Mouse (Mus musculus): ENCODE data around the gene Ptprr. TPM values are rescaled to one million over a fixed set of nuclear protein-coding genes. Genes with fewer than 3 reads are reported as not detected.
A peak's percentile ranks its signal among the peaks of the same experiment; 100 is the strongest.

Ptprr gene
- polyA plus RNA-seq, 1 experiment from 2014 or later, result 0.92 TPM

DNA sequence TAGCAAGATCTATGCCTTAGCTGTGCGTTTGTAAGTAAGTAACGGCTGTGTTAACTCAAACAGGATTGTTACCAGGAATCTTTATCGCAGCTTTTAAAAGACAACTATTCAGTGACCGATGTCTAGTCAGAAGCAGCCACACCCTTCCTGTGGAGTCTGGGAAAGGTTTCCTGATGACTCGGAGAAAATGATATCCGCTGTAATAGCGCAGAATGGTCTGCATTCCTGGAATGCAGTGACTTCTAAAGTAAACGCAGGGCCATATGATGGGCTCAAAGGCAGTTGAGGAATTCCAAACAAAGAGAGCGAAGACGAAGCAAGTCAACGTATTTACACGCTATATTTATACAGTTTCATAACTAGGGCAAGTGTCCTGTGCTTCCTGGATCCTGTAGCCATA, 279.8 kb downstream of the Ptprr start:
- WGBS, result 77% methylated on average over 12 of the region's 12 CpGs
- ATAC-seq (ENCODE audit: insufficient number of reproducible peaks, insufficient read depth, low FRiP score, low TSS enrichment, low read depth), result no peak
- peaks cover 10% of the 10 kb centered on the region for H3K4me1 ChIP-seq (replicated peaks)

DNA sequence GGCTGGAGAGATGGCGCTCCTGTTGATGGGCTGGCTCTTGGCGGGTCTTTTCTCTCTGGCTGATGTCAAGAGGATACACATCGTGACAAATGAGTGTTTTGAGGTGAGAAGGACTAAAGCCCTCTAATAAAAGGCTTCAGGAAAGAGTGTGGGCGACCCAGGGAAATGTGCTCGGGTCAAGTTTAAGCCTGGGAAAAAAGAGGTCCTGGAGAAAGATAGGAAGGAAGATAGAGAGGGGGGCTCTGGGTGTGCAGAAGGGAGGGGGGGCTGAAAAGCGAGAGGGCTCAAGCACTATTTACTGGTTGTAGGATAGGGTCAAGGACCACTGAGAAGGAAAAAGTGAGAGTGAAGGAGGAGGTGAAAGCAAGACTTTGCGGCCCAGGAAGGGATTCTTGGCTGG, 282.8 kb downstream of the Ptprr start:
- Histone ChIP-seq H3K4me3 (replicated peaks) (peak overlapping the region; percentile 53), H3K27ac (no peak overlapping the region), H3K4me2 (peak overlapping the region; percentile 95), H3K4me1 (replicated peaks) (peaks cover 10% of the 10 kb centered on the region), H3K9me3 (no peaks in the 10 kb centered on the region), H3K27me3 (peaks cover 43% of the 10 kb centered on the region), H3K9ac (replicated peaks) (peak overlapping the region; percentile 63), H3K36me3 (no peaks in the 10 kb centered on the region)
- 9% methylated on average over 7 of the region's 7 CpGs for WGBS
- ATAC-seq (ENCODE audit: insufficient number of reproducible peaks, insufficient read depth, low FRiP score, low TSS enrichment, low read depth), result no peak

More for the DNA sequence above, 279.8 kb downstream of the Ptprr start:
- no peak overlapping the region for H3K27ac ChIP-seq
- H3K27me3 ChIP-seq, result peaks cover 35% of the 10 kb centered on the region
- no peak overlapping the region for H3K4me2 ChIP-seq
- no peaks in the 10 kb centered on the region for H3K9me3 ChIP-seq
- H3K4me3 ChIP-seq (replicated peaks), result no peak overlapping the region
- no peak overlapping the region for H3K9ac ChIP-seq (replicated peaks)
- H3K36me3 ChIP-seq, result no peaks in the 10 kb centered on the region

DNA sequence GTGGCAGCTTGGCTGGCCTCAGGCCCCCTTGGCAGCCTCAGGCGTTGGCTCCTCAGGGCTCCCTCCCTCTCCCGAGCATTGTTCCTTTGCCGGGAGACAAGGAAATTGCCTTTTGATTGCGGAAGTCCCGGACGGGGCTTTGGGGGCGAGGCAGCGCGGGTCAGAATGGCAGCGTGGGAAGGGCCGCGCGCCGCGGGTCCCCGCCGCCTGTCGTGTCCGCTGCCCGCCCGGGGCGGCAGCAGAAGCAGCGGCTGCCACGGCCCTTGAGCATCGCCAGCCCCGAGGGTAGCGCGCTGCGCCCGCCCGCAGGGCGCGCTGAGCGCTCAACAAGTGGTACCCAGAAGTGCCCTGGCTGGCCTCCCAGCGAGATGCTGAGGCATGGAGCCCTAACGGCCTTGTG, 283.2 kb downstream of the Ptprr start:
- peak overlapping the region; percentile 63 for H3K9ac ChIP-seq (replicated peaks)
- H3K36me3 ChIP-seq, result no peaks in the 10 kb centered on the region
- no peak for ATAC-seq (ENCODE audit: insufficient number of reproducible peaks, insufficient read depth, low FRiP score, low TSS enrichment, low read depth)
- peak overlapping the region; percentile 95 for H3K4me2 ChIP-seq
- H3K4me3 ChIP-seq (replicated peaks), result peak overlapping the region; percentile 53
- H3K9me3 ChIP-seq, result no peaks in the 10 kb centered on the region
- WGBS, result under 1% methylated on average over 34 of the region's 36 CpGs
- no peak overlapping the region for H3K27ac ChIP-seq
- peaks cover 43% of the 10 kb centered on the region for H3K27me3 ChIP-seq
- peaks cover 10% of the 10 kb centered on the region for H3K4me1 ChIP-seq (replicated peaks)

DNA sequence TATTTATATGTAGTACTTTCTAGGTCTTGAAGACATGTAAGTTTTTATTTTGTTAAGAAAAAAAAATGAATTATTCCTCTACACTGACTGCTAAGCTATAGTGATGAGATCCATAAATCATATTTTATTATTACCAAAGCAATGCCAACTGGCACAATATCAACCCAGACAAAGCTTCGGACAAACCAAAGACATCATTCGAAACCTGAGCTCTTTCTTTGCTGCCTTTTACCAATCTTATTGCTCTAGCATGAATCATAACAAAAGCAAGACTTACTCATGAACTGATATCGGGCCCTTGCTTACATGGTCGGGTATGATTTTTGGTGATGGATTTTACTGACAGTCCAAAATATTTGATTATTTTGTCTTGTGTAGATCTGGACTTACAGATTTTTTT, 286.3 kb downstream of the Ptprr start:
- Histone ChIP-seq H3K9me3 (no peaks in the 10 kb centered on the region), H3K4me3 (replicated peaks) (no peak overlapping the region)

DNA sequence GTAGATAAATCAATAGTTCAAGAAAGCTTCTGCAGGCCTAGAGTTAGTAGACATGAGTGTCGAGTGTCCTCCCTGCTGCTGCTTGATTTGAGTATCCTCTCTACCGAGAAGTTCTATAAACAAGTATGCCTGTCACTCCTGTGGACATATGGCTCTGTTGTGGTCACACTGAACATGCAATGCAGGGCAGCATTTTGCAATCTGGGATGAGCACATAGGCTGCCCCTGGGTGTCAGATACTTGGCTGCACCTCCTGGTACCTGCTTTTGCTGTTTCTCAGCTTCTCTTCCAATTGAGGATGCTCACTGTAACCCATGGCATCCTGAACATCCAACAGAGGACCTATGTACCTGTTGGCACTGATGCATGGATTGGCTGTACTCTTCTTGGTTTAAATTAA, 291.4 kb downstream of the Ptprr start:
- Histone ChIP-seq H3K36me3 (no peaks in the 10 kb centered on the region), H3K9me3 (no peaks in the 10 kb centered on the region), H3K4me3 (replicated peaks) (no peak overlapping the region), H3K4me2 (no peak overlapping the region), H3K9ac (replicated peaks) (no peak overlapping the region), H3K27ac (no peak overlapping the region), H3K27me3 (no peaks in the 10 kb centered on the region), H3K4me1 (replicated peaks) (no peaks in the 10 kb centered on the region)
- no peak for ATAC-seq (ENCODE audit: insufficient number of reproducible peaks, insufficient read depth, low FRiP score, low TSS enrichment, low read depth)
- 78% methylated on average over 2 of the region's 2 CpGs for WGBS

More for the DNA sequence above, 286.3 kb downstream of the Ptprr start:
- Histone ChIP-seq H3K27ac (no peak overlapping the region), H3K9ac (replicated peaks) (no peak overlapping the region), H3K27me3 (peaks cover 36% of the 10 kb centered on the region), H3K4me1 (replicated peaks) (peaks cover 10% of the 10 kb centered on the region), H3K4me2 (no peak overlapping the region), H3K36me3 (no peaks in the 10 kb centered on the region)
- ATAC-seq (ENCODE audit: insufficient number of reproducible peaks, insufficient read depth, low FRiP score, low TSS enrichment, low read depth), result no peak
- 89% methylated on average over 4 of the region's 4 CpGs for WGBS

DNA sequence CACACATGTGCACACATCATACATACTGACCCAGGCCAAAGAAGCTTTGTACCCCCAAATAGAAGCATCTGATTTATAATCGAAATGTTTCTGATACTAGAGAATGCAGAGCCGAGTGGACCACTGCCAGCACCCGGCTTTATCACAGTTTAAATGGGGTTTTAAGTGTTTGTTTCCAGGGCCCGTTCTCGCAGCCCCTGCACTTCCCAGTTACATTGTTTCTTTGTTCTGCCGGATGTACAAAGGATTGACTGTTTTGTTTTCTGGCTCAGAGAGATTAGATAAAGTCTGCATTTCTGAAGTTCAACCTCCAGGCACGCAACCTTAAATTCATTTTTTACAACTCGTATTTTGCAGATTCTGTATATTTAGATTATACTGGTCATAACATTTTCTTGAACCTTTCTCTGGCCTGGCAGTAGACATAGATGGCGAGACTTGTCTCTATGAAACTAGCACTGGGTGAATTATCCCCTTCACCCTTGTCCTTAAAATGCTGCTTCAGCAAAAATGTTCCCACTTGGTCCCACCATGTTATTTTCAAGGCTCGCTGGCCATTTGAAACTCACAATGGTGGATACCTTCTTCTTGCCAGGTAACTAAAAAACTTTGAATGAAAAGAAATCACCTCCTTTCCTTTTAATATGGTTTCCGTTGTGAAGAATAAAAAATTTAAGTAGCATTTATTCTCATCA, 292.6 kb downstream of the Ptprr start:
- H3K27ac ChIP-seq, result no peak overlapping the region
- H3K4me2 ChIP-seq, result no peak overlapping the region
- H3K9ac ChIP-seq (replicated peaks), result no peak overlapping the region
- H3K4me1 ChIP-seq (replicated peaks), result no peaks in the 10 kb centered on the region
- WGBS, result 74% methylated on average over 11 of the region's 11 CpGs
- no peaks in the 10 kb centered on the region for H3K27me3 ChIP-seq
- H3K36me3 ChIP-seq, result no peaks in the 10 kb centered on the region
- ATAC-seq (ENCODE audit: insufficient number of reproducible peaks, insufficient read depth, low FRiP score, low TSS enrichment, low read depth), result no peak
- no peaks in the 10 kb centered on the region for H3K9me3 ChIP-seq
- no peak overlapping the region for H3K4me3 ChIP-seq (replicated peaks)

DNA sequence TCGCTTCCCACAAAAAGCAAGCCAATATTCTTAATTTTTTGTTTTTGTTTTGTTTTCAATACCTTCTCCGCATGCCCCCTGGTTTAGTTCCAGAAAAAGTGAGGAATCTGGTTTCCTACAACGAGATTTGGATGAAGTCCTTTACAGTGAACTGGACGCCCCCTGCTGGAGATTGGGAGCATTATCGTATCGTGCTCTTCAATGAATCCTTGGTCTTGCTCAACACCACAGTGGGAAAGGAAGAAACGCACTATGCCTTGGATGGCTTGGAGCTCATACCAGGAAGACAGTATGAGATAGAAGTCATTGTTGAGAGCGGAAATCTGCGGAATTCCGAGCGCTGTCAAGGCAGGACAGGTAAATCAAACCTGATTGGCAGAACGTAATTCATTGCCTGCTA, 301.2 kb downstream of the Ptprr start:
- Histone ChIP-seq H3K9ac (replicated peaks) (no peak overlapping the region), H3K4me3 (replicated peaks) (no peak overlapping the region), H3K36me3 (no peaks in the 10 kb centered on the region), H3K4me2 (peak overlapping the region; percentile 36), H3K4me1 (replicated peaks) (no peaks in the 10 kb centered on the region), H3K27me3 (no peaks in the 10 kb centered on the region), H3K9me3 (no peaks in the 10 kb centered on the region), H3K27ac (no peak overlapping the region)
- ATAC-seq (ENCODE audit: insufficient number of reproducible peaks, insufficient read depth, low FRiP score, low TSS enrichment, low read depth), result no peak
- WGBS, result 20% methylated on average over 12 of the region's 12 CpGs

Other genes with a start within 250 kb of the Ptprr start
- gene Tspan8, start 201.4 kb upstream of the Ptprr start, polyA plus RNA-seq (2016; fragmentation: Nextera tagmentation; extraction: Ambion mirVana), result 1.1 and 1.5 TPM in 2 replicates
- not detected in 2 replicates for gene 4933416C03Rik, start 95.7 kb downstream of the Ptprr start, polyA plus RNA-seq (2016; fragmentation: Nextera tagmentation; extraction: Ambion mirVana)

All from limb, embryonic 12.5 days (tissue).